Mouse (Mus musculus): ENCODE data around the gene Frmd6.
A peak's percentile ranks its signal among the peaks of the same experiment; 100 is the strongest.

The Frmd6 gene

GRCm38 (mm10) chr12:70914387-70914786 is 89.1 kb downstream of the Frmd6 start:
- H3K36me3 ChIP-seq (ENCODE audit: control insufficient read depth, insufficient read depth, low read length, poor library complexity, severe bottlenecking): no peaks in the 10 kb centered on the region
- peak; percentile 76 for DNase-seq (ENCODE audit: low read depth, low spot score)

GRCm38 (mm10) chr12:70929781-70930180 is 104.5 kb downstream of the Frmd6 start:
- H3K27me3 ChIP-seq (ENCODE audit: control insufficient read depth, insufficient read depth, low read length, poor library complexity, severe bottlenecking): no peaks in the 10 kb centered on the region
- no peak for DNase-seq (ENCODE audit: low read depth, low spot score)

More at GRCm38 (mm10) chr12:70914387-70914786, 89.1 kb downstream of the Frmd6 start:
- H3K27me3 ChIP-seq (ENCODE audit: control insufficient read depth, insufficient read depth, low read length, poor library complexity, severe bottlenecking): no peaks in the 10 kb centered on the region

GRCm38 (mm10) chr12:70937150-70937549 is 111.8 kb downstream of the Frmd6 start:
- DNase-seq (ENCODE audit: low read depth, low spot score): no peak
- 0 out of 2 replicates have a peak, but pooled peaks cover 3% of the 10 kb centered on the region for H3K36me3 ChIP-seq (ENCODE audit: control insufficient read depth, insufficient read depth, low read length, poor library complexity, severe bottlenecking)
- no peaks in the 10 kb centered on the region for H3K27me3 ChIP-seq (ENCODE audit: control insufficient read depth, insufficient read depth, low read length, poor library complexity, severe bottlenecking)

More at GRCm38 (mm10) chr12:70929781-70930180, 104.5 kb downstream of the Frmd6 start:
- H3K36me3 ChIP-seq (ENCODE audit: control insufficient read depth, insufficient read depth, low read length, poor library complexity, severe bottlenecking): no peaks in the 10 kb centered on the region

GRCm38 (mm10) chr12:70937571-70938384 is 112.5 kb downstream of the Frmd6 start, which contains the start of gene Actr10:
Gene Actr10, plus strand, starts transcription at chr12:70937857.
- peak; percentile 94 for DNase-seq (ENCODE audit: low read depth, low spot score)
- Histone ChIP-seq H3K36me3 (ENCODE audit: control insufficient read depth, insufficient read depth, low read length, poor library complexity, severe bottlenecking) (peaks cover 5% of the 10 kb centered on the region; the same call in 1 of the 2 replicates), H3K27me3 (ENCODE audit: control insufficient read depth, insufficient read depth, low read length, poor library complexity, severe bottlenecking) (no peaks in the 10 kb centered on the region)

- no peak for DNase-seq (ENCODE audit: low read depth, low spot score)
Measured at GRCm38 (mm10) chr12:70940806-70941205, 115.5 kb downstream of the Frmd6 start.

GRCm38 (mm10) chr12:70944181-70944580 is 118.9 kb downstream of the Frmd6 start:
- DNase-seq (ENCODE audit: low read depth, low spot score): no peak
- Histone ChIP-seq H3K27me3 (ENCODE audit: control insufficient read depth, insufficient read depth, low read length, poor library complexity, severe bottlenecking) (no peaks in the 10 kb centered on the region), H3K36me3 (ENCODE audit: control insufficient read depth, insufficient read depth, low read length, poor library complexity, severe bottlenecking) (peaks cover 9% of the 10 kb centered on the region)

More at GRCm38 (mm10) chr12:70940806-70941205, 115.5 kb downstream of the Frmd6 start:
- no peaks in the 10 kb centered on the region for H3K27me3 ChIP-seq (ENCODE audit: control insufficient read depth, insufficient read depth, low read length, poor library complexity, severe bottlenecking)
- H3K36me3 ChIP-seq (ENCODE audit: control insufficient read depth, insufficient read depth, low read length, poor library complexity, severe bottlenecking): peaks cover 8% of the 10 kb centered on the region; the same call in 1 of the 2 replicates

- peaks cover 9% of the 10 kb centered on the region for H3K36me3 ChIP-seq (ENCODE audit: control insufficient read depth, insufficient read depth, low read length, poor library complexity, severe bottlenecking)
- no peaks in the 10 kb centered on the region for H3K27me3 ChIP-seq (ENCODE audit: control insufficient read depth, insufficient read depth, low read length, poor library complexity, severe bottlenecking)
- DNase-seq (ENCODE audit: low read depth, low spot score): no peak
Measured at GRCm38 (mm10) chr12:70946585-70947256, 121.4 kb downstream of the Frmd6 start.

Measured in splenic B cell, adult 2 months (primary cell).